Mouse (Mus musculus) ES-E14 (cell line): ENCODE results near the gene Bcam. TPM values are rescaled to one million over a fixed set of nuclear protein-coding genes. Genes with fewer than 3 reads are reported as not detected.

Experiments used
- DNase-seq: peaks from one replicate; pipeline ENCODE4 v3.0.0-alpha.2; 2013; ENCODE audit warnings: low read depth, low spot score
- H3K27ac ChIP-seq: 2 replicates; pipeline ENCODE4 v1.5.1; 2012; ENCODE audit warnings: low read depth, mild to moderate bottlenecking, low read length, moderate library complexity, mixed read lengths; ENCODE audit not compliant: poor library complexity, insufficient read depth, severe bottlenecking
- H3K36me3 ChIP-seq: 2 replicates; pipeline ENCODE4 v1.6.1; 2012; ENCODE audit warnings: mild to moderate bottlenecking, low read length, moderate library complexity, mixed read lengths; ENCODE audit not compliant: control insufficient read depth, poor library complexity, insufficient read depth, severe bottlenecking
- H3K4me1 ChIP-seq, 2 experiments: fragments of 150-350 bp in 1 of 2; sonication (generic) in 1 of 2; 2 replicates each; pipeline ENCODE4 v1.6.1; 2012; ENCODE audit warnings: low read length in 2 of 2, mild to moderate bottlenecking in 1 of 2, mixed read lengths in 1 of 2; ENCODE audit not compliant: control insufficient read depth in 2 of 2, insufficient read depth in 2 of 2, poor library complexity in 1 of 2
- H3K4me3 ChIP-seq, 2 experiments: fragments of 150-350 bp in 1 of 2; sonication (generic) in 1 of 2; 2 replicates each; pipeline ENCODE4 v1.5.1; 2012; ENCODE audit warnings: low read length in 2 of 2, low read depth in 1 of 2, mild to moderate bottlenecking in 1 of 2, mixed read lengths in 1 of 2; ENCODE audit not compliant: insufficient read depth in 1 of 2, poor library complexity in 1 of 2, severe bottlenecking in 1 of 2
- H3K9ac ChIP-seq: 2 replicates; pipeline ENCODE4 v1.6.1; 2012; ENCODE audit warnings: low read depth, mild to moderate bottlenecking, low read length, mixed read lengths; ENCODE audit not compliant: poor library complexity, insufficient read depth, severe bottlenecking
- H3K9me3 ChIP-seq: fragments of 150-350 bp; sonication (generic); 2 replicates; pipeline ENCODE4 v1.6.1; 2012; ENCODE audit warnings: low read depth, mild to moderate bottlenecking, low read length; ENCODE audit not compliant: control insufficient read depth, insufficient read depth
- CHD2 ChIP-seq: IDR thresholded peaks from 2 replicates; pipeline ENCODE4 v1.6.1; 2014; ENCODE audit warnings: mild to moderate bottlenecking, low read depth, low read length, inconsistent platforms
- HCFC1 ChIP-seq: IDR thresholded peaks from 2 replicates; pipeline ENCODE4 v1.6.1; 2012; ENCODE audit warnings: low read length, inconsistent platforms, borderline replicate concordance; ENCODE audit not compliant: insufficient read depth
- MAFK ChIP-seq: IDR thresholded peaks from 2 replicates; pipeline ENCODE4 v1.6.1; 2014; ENCODE audit warnings: mild to moderate bottlenecking, low read depth, low read length, inconsistent platforms; ENCODE audit not compliant: insufficient read depth
- ZC3H11A ChIP-seq: IDR thresholded peaks from 2 replicates; pipeline ENCODE4 v1.6.1; 2012; ENCODE audit warnings: low read depth, mild to moderate bottlenecking, inconsistent platforms, low read length, borderline replicate concordance
- ZNF384 ChIP-seq: IDR thresholded peaks from 2 replicates; pipeline ENCODE4 v1.6.1; 2012; ENCODE audit warnings: low read depth, low read length, inconsistent platforms
- in situ Hi-C, 2 experiments: fragments of 600-800 bp; cut with MboI; formaldehyde crosslinking; loops; one replicate each; pipeline ENCODE4 v1.15.1; 2025; ENCODE audit warnings: low sequenced_read_pairs in 2 of 2, inconsistent platforms in 1 of 2; ENCODE audit not compliant: unreplicated experiment in 2 of 2
- total RNA-seq: library from RNA; depleted of rRNA; stranded (reverse); fragments of 300-350 nt; gene quantifications from 2 replicates; pipeline ENCODE4 v1.2.3, GENCODE M21; 2012

Gene Bcam
- total RNA-seq, 1 experiment = 167 TPM

GRCm38 (mm10) chr7:19764581-19764980 is 6.2 kb downstream of the Bcam start:
- no peak for TF ChIP-seq ZC3H11A
- no peak for TF ChIP-seq ZNF384
- TF ChIP-seq HCFC1 = no peak
- no peak for TF ChIP-seq CHD2
- no peak for TF ChIP-seq MAFK
- Histone ChIP-seq H3K9ac (no peak overlapping the region), H3K4me3 (no peak overlapping the region), H3K9me3 (no peaks in the 10 kb centered on the region), H3K27ac (no peak overlapping the region), H3K4me1 (peaks cover 2 to 36% of the 10 kb centered on the region in 2 experiments; a peak in 2 of 4 replicates), H3K36me3 (peaks cover 30% of the 10 kb centered on the region; the same call in 1 of the 2 replicates)
- DNase-seq = no peak
- in situ Hi-C loops = no loop called here

GRCm38 (mm10) chr7:19763829-19764477 is 6.9 kb downstream of the Bcam start:
- Histone ChIP-seq H3K27ac (no peak overlapping the region; the same call in 1 of the 2 replicates), H3K4me3 (no peak overlapping the region), H3K9ac (no peak overlapping the region), H3K4me1 (peaks cover 2 to 30% of the 10 kb centered on the region in 2 experiments; a peak in 2 of 4 replicates), H3K36me3 (peaks cover 30% of the 10 kb centered on the region; the same call in 1 of the 2 replicates), H3K9me3 (no peaks in the 10 kb centered on the region)
- in situ Hi-C loops = no loop called here
- no peak for DNase-seq
- no peak for TF ChIP-seq ZC3H11A
- no peak for TF ChIP-seq CHD2
- no peak for TF ChIP-seq ZNF384
- TF ChIP-seq MAFK = no peak
- TF ChIP-seq HCFC1 = no peak

DNA sequence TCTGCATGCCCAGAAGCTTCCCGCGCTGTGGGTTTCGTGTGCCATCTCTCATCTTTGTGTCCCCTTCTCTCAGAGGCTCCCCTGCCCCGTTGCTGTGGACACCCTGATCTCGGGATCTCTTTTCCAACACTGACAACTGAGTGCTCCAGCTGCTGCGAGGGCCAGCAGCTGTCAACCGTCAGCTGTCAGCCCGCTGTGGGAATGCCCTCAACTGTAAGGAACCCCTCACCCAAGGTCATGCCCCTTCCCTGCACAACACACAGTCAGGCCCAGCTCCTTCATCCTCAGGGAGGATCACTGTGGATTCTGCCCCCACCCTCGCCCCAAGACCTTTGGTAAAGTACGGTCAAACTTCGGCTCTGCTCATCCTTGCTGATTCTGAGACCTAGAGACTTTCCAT is 8.5 kb downstream of the Bcam start:
- H3K36me3 ChIP-seq = peaks cover 37% of the 10 kb centered on the region

DNA sequence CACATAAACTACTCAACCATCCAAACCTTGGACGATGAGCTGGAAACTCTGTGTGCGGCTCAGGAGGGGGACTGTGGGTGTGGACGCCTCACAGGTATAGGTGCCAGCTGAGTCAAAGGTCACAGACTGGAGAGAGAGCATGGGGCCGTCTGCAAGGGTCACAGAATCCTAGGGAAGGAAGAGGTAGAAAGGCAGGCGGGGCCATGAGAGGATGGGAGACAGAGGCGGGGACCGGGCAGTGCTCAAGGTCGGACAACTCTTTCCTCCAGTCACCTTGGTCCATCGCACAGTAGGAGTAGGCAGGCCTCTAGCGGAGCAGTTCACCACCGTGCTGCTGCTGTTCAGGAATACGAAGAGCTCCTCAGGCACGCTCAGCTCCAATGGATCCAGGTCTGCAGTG is 10.8 kb downstream of the Bcam start:
- Histone ChIP-seq H3K9me3 (no peaks in the 10 kb centered on the region), H3K36me3 (peaks cover 32% of the 10 kb centered on the region), H3K9ac (no peak overlapping the region), H3K4me3 (no peak overlapping the region), H3K27ac (no peak overlapping the region), H3K4me1 (peaks cover 2 to 28% of the 10 kb centered on the region in 2 experiments; a peak in 3 of 4 replicates)
- no peak for TF ChIP-seq ZNF384
- TF ChIP-seq CHD2 = no peak
- no peak for TF ChIP-seq MAFK
- TF ChIP-seq ZC3H11A = no peak
- TF ChIP-seq HCFC1 = no peak
- in situ Hi-C loops = no loop called here
- DNase-seq = no peak

More for the DNA sequence above, 8.5 kb downstream of the Bcam start:
- TF ChIP-seq CHD2 (no peak), ZNF384 (no peak), ZC3H11A (no peak), MAFK (no peak), HCFC1 (no peak)
- Histone ChIP-seq H3K9ac (no peak overlapping the region), H3K4me1 (peaks cover 0 to 27% of the 10 kb centered on the region in 2 experiments; a peak in 2 of 4 replicates), H3K27ac (no peak overlapping the region), H3K4me3 (no peak overlapping the region), H3K9me3 (no peaks in the 10 kb centered on the region)
- no peak for DNase-seq
- in situ Hi-C loops = no loop called here
